Mouse (Mus musculus) stomach, adult 2 months (tissue): ENCODE data around the gene Nmnat2. TPM values are rescaled to one million over a fixed set of nuclear protein-coding genes. Genes with fewer than 3 reads are reported as not detected.

Source experiments
- polyA plus RNA-seq: library from polyadenylated mRNA; depleted of rRNA; stranded (reverse); fragments of >200 nt; gene quantifications from 2 replicates; pipeline ENCODE4 v1.2.3, GENCODE M21; 2012; rRNA removed

Nmnat2 gene
- polyA plus RNA-seq, result 0.34 and 0.54 TPM in 2 replicates

GRCm38 (mm10) chr1:152954821-152955523, at the start of gene Nmnat2:
Nmnat2 (plus strand) TSS chr1:152954993.

Other genes starting within 250 kb of the Nmnat2 start
- gene Apobec4, start 204.4 kb upstream of the Nmnat2 start, polyA plus RNA-seq, result not detected in 2 replicates
- 2.4 and 3.2 TPM in 2 replicates for gene Rgl1, start 188.6 kb upstream of the Nmnat2 start, polyA plus RNA-seq
- gene Arpc5, start 188.5 kb upstream of the Nmnat2 start, polyA plus RNA-seq, result 10.3 and 13.5 TPM in 2 replicates
- 0.88 and 1.2 TPM in 2 replicates for gene Ncf2, start 154.8 kb upstream of the Nmnat2 start, polyA plus RNA-seq
- 7.9 and 16.6 TPM in 2 replicates for gene Smg7, start 52.3 kb upstream of the Nmnat2 start, polyA plus RNA-seq
- 5.1 and 6.9 TPM in 2 replicates for gene Lamc2, start 231.5 kb downstream of the Nmnat2 start, polyA plus RNA-seq